Mouse (Mus musculus): ENCODE data around the gene Nup210l.
A peak's percentile ranks its signal among the peaks of the same experiment; 100 is the strongest.

Gene Nup210l

DNA sequence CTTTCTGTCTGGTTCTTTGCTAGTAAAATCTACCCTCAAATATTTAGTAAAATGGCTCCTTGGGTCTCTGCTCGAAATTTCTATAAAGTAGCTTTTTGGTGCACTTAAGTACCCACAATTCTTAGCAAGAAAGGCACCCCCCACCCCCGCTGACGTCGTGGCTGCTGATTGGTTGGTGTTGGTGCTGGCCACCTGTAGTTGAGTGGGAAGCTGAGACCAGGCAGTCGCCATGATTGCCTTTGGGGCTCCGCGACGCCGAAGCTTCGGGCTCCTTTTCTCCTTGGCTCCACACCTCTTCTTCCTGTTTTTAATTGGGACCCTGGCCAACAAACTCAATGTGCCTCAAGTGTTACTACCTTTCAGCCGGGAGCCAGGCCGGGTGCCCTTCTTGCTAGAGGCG, at the start of gene Nup210l:
Nup210l (plus strand) TSS at position 195 of the 400 bp plus-strand sequence.
- DNase-seq (ENCODE audit: low read depth, low spot score) = no peak

DNA sequence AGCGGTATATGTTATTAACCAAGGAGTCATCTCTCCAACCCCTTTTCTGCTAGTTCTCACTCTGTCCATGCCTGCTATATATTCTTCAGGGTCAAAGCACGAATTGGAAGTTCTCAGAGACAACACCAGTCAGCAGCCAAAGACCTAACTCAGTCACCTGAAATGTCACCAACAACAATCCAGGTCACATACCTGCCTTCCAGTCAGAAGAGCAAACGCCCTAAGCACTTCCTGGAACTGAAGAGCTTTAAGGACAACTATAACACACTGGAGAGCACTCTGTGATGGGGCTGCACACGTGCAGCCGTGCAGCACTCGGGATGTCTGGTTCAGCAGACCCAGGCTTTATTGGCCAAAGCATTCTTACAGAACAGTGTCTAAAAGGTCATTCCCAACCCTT, 42.4 kb upstream of the Nup210l start:
- DNase-seq (ENCODE audit: low read depth, low spot score) = no peak

DNA sequence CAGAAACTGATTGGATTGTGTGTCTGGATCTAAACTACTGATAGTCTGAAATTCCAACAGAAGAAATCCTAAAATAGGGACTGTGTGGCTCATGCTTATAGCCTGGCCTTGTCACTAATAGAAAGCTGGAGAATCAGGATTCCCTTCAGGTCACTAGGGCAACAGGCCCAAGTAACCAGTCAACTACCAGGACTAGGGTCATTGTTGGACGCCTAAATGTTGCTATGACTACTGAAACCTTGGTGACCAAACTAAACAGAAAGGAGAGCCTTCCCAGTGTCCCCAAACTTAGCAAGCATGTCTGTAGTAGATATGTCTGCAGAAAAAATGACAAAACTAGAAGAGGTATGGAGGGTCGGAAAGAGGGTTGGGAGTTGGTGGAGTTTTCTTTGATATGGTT, 41.4 kb upstream of the Nup210l start:
- no peak for DNase-seq (ENCODE audit: low read depth, low spot score)

DNA sequence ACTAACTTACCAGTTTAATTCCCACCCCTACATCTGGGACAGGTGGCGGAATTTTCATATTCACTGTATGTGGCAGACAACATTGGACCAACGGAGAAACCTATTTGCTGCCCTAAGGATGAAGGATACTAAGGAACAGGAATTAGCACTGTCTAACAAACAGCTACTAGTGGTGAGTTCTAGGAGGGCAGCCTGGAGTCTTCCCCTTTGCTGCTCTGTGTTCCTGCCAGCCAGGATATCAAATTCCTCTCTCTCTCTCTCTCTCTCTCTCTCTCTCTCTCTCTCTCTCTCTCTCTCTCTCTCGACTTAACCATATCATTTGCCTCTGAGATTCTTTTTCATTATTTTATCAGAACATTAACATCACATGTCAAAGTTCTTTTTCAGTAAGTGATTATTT, 39.5 kb upstream of the Nup210l start:
- DNase-seq (ENCODE audit: low read depth, low spot score) = no peak

DNA sequence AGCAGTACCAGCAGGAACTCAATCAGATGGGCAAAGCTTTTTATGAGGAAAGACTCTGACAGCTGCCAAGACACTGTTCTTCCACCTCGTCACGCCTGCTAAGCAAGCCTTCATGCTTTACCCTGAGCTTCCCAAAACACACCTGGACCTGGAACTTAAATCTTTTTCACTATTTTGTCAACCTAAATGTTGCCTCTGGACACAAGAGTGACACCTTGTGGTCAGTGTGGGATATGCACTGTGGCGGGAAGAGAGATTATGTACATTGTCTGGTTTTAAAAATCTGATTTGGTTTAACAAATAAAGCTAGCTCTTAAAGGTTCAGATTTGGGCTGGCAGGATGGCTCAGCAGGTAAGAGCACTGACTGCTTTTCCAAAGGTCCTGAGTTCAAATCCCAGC, 38.4 kb upstream of the Nup210l start:
- DNase-seq (ENCODE audit: low read depth, low spot score) = peak; percentile 60

DNA sequence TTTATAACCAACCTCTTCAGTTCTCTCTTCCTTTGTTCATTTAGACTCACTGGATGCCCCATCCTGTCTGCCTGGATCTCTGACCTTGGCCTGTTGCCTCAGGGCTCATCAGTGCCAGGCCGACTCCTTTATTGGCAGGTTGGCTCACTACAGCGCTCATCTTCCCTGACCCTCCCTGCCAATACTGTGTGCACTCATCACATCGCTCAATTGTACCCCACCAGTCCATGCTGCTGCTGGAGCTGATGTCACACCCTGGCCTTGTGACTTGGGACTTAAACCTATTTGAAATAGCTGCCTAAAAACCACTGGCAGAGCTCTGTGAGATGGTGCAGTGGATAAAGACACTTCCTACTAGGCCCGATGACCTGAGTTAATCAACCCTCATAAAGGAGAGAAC, 36.1 kb upstream of the Nup210l start:
- DNase-seq (ENCODE audit: low read depth, low spot score) = no peak

DNA sequence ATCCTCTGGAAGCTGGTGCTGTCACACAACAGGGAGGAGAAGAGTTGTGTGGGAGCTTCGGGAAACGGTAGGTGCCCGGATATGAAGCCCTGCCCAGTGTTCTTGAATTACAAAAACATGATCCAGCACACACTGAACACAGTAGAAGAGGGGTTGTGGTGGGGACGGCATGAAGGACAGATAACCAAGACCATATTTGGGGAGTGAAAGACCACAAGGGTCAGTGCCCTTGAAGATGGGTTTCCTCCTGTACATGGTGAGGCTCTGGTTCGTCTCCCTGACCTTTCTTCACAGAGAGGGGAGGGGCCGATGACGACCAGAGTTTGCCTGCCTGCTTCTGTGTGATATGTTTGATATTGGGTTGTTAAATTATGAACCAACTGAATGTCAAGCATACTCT, 34.2 kb upstream of the Nup210l start:
- no peak for DNase-seq (ENCODE audit: low read depth, low spot score)

DNA sequence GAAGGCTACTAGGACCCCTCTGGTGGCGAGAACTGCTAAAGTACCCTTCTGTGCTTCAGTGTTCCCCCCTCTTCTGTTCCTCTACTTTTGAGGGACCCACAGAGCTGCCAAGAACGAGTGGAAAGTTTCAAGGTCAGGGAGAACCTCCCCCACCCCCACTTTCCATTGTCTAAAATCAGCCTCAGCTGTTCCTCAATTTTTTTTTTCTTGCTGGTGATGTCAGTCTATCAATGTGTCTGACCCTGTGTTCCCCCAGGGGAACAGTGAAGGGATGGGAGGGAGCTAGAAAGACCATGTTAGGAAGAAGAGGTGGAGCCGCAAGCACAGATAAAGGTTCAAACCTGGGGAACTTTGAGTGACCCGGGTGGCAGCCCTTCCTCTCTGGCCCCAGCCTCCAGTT, 31.6 kb upstream of the Nup210l start, which contains the start of gene Tpm3:
Tpm3 (plus strand) TSS at position 356 of the 400 bp plus-strand sequence.
- no peak for DNase-seq (ENCODE audit: low read depth, low spot score)

DNA sequence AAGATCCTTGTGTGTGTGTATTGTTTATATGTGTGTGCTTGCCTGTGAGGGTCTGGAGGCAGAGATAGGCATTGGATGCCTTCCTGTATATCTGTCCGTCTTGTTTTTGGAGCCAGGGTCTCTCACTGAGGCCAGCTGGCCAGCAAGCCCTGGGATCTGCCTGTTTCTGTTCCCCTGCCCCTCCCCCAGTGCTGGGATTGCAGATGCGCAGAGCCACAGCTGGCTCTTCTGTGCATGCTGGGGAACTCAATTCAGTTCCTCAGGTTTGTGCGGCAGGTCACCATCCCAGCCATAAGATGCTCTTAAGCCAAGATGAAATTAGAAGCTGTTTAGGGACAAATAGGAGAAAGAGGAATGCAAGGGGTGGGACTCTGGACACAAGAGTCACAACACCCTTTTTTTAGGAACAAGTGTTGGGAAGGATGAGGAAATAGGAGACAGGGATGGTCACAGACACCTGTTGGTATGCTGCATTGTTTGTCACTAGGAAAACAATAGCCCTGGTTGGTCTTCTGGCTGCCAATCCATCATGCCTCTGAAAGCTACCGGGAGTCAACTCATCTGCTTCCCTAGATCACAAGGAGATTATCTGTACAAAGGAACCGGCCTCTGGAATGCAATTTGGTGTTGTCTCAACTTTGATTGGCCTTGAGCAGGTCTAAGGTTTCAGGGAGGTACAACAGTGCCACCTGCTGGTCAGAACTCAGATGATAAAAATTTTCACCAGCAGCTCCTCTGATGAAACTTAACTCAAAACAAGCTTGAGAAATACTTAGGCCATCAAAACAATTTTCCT, 26.8 kb upstream of the Nup210l start:
- peak; percentile 90 for DNase-seq (ENCODE audit: low read depth, low spot score)

DNA sequence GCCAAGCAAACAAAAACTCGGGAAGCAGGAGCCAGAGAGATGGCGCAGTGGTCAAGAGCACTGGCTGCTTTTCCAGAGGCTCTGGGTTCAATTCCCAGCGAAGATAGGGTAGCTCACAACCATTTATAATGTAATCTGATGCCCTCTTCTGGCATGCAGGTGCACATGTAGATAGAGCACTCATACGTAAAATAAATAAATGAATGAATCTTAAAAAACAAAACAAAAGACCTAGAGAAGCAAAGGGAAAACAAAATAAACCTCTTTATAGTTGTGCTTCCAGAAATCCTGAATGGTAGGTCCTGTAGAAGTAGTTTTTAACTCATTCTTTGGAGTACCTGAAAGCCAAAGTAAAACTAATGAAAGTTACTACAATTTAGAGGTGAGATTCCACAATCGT, 25.7 kb upstream of the Nup210l start:
- no peak for DNase-seq (ENCODE audit: low read depth, low spot score)

DNA sequence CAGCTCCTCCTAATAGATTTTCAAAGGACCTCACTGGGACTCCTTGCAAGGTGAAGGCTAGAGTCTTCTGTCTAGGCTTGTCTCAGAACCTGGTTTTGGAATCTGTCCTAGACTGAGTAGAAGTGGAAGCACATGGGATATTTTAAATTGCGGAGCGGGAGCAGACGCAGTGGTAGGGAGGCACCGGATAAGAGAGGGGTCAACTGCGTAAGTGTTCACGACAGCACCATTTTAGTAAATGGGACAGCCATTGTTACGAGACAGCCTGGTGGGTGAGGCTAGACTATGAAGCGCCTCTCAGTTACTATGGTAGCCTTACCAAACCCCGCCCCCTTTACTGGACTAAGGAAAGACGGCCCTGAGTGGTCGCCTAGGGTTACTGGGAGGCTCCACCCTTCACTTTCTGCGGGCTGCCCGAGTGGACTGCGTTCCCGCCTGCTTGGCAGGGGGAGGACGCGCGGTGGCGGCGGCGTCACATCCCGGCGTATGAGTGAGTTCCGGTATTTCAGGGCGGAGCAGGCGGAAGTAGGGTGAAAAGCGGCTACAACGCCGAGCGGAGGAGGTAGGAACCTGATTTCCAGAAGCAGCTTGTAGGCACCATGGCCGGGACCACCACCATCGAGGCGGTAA, 24.7 kb upstream of the Nup210l start:
- DNase-seq (ENCODE audit: low read depth, low spot score) = peak; percentile 97

DNA sequence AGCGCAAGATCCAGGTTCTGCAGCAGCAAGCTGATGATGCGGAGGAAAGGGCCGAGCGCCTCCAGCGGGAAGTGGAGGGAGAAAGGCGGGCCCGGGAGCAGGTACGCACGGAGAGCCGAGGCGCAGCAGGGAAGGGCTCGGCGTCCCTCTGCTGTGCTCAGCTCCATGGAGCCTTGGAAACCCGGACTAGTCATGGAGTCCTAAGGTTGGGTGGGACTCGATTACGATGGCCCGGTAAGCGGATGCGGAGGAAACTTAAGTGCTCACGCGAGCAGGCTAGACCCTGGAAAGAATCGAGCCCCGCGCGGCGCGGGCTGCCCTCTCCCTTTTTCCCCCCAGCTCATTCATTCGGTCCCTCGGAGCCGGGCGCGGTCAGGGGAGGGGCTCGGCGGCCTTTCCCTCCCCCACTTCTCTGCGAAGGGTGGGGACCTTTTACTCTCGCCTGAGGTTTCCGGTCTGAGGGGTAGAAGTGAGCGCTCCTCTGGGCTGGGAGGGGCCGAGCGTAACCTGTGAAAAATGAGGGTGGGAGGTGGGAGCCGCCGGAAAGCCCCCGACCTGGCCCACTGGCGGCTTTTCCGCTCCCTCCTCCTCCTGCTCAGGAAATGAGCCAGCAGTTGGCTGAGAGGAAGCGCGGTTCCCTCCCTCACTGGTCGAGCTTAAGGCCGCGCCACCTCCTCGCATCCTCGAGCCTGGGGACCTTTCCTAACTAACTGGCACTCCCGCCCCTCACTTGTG, 24.0 kb upstream of the Nup210l start:
- DNase-seq (ENCODE audit: low read depth, low spot score) = peak; percentile 76

DNA sequence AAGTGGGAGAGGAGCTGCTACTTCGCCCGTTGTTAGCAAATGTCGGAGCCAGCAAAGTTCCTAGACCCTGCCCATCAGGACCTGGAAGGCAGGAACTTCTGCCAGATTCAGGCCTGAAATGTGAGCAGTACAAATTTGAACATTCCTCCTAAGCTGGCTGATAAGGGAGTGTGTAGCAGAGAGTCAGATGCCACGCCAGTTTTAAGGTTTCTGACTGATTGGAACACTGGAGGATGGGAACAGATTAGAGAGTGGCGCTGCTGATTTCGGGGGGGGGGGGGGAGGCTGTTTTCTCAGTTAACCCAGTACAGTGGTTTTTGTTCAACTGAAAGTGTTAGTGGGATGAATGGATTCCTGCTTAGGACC, 23.5 kb upstream of the Nup210l start:
- no peak for DNase-seq (ENCODE audit: low read depth, low spot score)

DNA sequence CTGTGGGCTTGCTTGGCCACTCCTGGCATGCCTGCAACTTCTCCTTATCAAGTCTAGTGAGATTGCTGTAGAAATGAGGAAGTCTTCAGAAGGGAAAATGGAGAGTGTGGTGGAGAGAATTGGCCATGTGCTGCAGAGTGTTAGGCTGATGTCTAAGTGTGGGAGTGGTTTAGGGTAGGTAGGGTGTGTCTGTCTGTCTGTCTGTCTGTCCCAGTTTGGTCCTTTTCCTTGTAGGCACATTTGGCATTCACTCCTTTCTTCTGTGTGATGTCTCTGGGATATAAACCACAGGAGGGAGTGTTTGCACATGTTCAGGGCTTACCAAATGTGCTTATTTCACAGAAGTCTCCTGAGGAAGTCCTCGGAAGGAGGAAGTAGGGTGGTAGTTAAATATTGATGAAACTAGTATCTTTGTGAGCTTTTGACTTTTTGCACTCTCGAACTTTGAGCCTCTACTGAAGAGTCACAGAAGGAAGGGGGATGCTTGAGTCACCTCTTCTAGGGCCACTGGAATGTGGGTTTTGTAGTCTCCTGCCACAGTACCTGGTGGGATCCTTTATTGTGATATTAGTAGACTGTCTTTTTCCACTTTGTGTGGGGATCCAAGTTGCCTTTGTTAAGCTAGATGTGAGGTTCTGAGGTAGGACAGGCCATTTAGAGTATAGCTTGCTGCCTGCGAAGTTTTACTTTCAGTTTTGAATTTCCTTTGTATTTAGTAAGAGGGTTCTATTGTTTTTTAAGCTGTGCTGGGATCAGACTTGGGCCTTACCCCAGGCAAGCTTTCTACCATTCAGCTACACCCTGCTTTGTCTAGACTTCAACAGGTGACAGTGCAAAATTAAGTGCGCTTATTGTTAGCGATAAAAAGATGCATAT, 22.3 kb upstream of the Nup210l start:
- DNase-seq (ENCODE audit: low read depth, low spot score) = peak; percentile 26

DNA sequence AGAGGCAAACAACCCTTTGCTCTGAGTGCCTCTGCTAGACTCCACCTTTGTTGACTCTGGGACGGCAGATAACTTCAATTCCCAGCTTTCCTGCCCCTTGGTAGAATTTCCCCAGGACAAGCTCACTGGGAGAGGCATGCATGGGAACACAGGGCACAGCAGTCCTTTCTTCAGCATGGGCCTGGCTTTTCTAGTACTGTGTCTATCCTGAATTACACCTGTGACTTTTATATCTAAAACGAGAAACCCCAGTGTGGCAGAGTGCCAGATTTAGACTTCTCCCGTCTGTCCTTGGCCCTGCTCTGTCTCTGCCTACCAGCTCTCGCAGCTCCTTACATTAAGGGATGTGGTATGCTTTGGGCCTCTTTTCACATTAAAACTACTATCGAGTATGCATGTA, 20.9 kb upstream of the Nup210l start:
- DNase-seq (ENCODE audit: low read depth, low spot score) = peak; percentile 30

DNA sequence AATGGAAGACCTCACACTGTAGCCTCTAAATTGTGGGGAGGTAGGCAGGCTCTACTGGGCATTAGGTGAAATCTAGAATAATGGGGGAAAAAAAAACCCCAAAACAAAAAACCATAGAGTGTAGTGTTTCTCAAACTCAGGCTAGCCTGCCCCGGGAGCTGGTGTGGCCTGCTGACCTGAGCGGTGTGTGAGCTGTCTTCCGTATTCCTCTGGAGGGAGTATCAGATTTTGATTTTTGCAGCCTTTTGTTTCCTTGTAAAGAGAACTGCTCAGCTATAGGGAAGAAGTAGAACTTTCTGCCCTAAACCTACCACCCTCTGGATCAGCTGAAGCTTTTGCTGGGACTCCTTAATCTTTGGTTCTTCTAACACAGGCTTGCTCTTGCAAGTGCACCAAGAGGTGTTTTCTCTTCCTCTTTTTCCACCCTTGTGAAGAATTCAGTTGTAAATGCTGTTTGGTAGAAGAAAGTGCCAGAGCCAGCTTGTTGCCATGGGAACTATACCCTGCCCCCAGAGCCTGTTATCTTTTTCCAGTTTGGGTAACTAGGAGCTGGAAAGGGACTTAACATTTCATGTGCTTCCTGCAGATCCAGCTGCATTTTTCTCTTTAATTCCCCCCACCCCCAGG, 20.1 kb upstream of the Nup210l start:
- peak; percentile 88 for DNase-seq (ENCODE audit: low read depth, low spot score)

DNA sequence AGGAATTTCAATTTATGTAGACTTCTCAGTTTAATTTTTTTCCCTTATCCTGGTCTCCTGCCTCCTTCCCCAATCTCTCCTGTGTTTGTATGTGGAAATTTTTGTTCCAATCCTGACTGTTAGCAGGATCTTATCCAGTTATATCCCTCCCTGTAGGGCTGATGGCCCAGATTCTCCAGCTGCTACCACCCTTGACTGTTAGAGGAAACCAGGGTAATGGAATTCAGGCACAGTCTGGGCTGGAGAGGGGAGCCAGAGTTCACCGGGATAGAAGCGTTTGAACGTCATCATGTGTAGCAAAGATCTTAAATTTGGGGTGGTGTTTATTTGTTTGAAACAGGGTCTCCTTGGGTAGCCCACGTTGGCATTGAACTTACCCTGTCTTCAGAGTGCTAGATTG, 19.1 kb upstream of the Nup210l start:
- peak; percentile 47 for DNase-seq (ENCODE audit: low read depth, low spot score)

DNA sequence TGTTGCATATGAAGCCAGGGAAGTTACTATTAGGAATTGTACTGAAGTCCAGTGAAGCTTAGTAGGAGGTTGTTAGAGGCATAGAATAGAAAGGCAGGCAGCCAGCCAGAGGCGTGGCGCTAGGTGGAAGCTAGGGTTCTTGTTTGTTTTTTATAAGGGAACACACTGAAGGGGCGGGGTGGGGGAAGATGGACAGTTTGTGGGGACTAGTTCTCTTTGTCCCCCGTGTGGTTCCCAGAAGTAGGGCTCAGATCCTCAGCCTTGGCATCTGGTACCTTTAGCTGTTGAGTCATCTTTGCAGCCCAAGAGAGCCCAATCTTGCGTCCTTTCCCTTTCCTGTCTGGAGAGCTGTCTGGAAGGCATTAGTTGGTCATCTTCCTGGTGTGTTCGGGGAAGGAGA, 18.7 kb upstream of the Nup210l start:
- DNase-seq (ENCODE audit: low read depth, low spot score) = peak; percentile 48

DNA sequence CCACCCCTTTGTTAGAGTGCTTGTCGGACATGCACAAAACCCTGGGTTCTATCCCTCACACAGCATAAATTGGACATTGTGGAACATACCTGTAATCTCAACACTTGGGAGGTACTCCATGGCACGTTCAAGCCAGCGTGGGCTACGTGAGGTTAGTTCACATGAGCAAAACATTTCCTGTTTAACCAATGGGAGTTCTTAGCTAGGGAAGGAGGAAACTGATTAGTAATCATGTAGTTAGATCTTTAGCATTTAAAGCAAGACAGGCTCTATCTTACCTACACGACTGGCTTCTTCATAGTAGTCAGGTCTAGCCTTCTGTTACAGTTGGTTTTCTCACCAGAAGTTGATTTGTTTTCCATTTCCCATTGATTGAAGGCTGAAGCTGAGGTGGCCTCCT, 17.9 kb upstream of the Nup210l start:
- DNase-seq (ENCODE audit: low read depth, low spot score) = no peak

DNA sequence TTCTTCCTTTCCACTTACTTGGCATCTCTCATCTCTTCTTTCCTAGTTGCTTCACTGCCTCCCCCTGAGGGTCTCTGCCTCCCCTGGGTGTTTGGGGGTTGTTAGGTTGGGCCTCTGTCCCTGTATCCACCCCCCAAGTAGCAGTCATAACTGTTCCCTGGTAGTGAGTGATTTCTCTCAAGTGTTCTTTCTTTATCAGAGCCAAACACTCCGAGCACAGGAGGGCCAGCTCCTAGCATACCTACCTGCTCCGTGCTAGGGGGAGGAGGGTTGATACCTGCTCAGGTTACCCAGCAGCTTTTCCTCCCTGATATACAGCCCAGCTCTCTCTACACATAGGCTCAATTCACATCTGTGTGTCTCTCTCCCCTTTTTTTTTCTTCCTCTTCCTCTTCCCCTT, 15.3 kb upstream of the Nup210l start:
- no peak for DNase-seq (ENCODE audit: low read depth, low spot score)

DNA sequence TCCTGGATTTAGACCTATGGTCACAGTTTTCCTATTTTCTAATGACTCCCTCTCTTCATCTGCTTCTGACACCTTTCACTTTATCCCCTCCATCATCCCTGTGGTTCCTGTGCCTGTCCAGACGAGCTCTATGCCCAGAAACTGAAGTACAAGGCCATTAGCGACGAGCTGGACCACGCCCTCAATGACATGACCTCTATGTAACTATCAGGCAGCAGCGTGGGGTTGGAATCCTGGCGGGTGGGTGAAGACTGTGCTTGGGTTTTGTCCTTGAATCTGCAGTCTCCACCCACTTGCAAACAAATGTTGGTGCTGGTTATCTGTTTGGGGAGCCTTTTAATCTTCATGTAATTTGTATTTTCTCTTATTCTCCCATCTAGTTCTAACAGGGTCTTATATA, 13.0 kb upstream of the Nup210l start:
- DNase-seq (ENCODE audit: low read depth, low spot score) = no peak

Data from brain, adult 2 months (tissue).